ENCODE assay signal across 30 mouse cellular contexts in genomic region chr2:31502616-31503522, GRCm38 (mm10). TPM values are rescaled to one million over a fixed set of nuclear protein-coding genes. Genes with fewer than 3 reads are reported as not detected.
A peak's percentile ranks its signal among the peaks of the same experiment; 100 is the strongest.
DNase-seq lines count a peak whose midpoint lies in the region; ATAC-seq and TF ChIP-seq lines count a peak whose summit lies in the region.
"Had no signal": no experiment of that assay in that cellular context is flagged by ENCODE, and none has a peak within 500 bp of the region (broad histone marks: within the 10 kb centered on the region; RNA-seq: fewer than 3 reads in every experiment).

No protein-coding gene starts in this region.

- TF ChIP-seq POLR2A in ES-Bruce4 (IDR thresholded peaks at IDR 0.05; ENCODE audit: insufficient read depth, low read length): no peak
- TF ChIP-seq POLR2A in MEL (IDR thresholded peaks at IDR 0.05; ENCODE audit: control insufficient read depth in 1 of 2, insufficient read depth in 1 of 2, low read depth in 1 of 2, low read length in 2 of 2, poor library complexity in 1 of 2): no peak

- peak; percentile 43 for DNase-seq in MEL (ENCODE audit: low read depth, low spot score)
- DNase-seq in ZHBTc4 (ENCODE audit: low read depth, low spot score): peak; percentile 91
- no peak for DNase-seq in heart, postnatal 25 days (ENCODE audit: low spot score)
- DNase-seq in heart, postnatal 14 days: no peak
- DNase-seq: adrenal gland, adult 8-10 months; adrenal gland, postnatal 25 days; cerebellum, adult 11-12 months; cerebellum, adult 8-10 months; cerebellum, postnatal 10 days; cerebellum, postnatal 36 days; embryo, embryonic 11 days; gastrocnemius, postnatal 10 days; gastrocnemius, postnatal 36 days; heart, adult 2 months; heart, postnatal 36 days; kidney, adult 18-20 months had no signal

- no peaks in the 10 kb centered on the region for H3K9me3 ChIP-seq in ES-Bruce4 (replicated peaks; ENCODE audit: control insufficient read depth, insufficient read depth, low read length, poor library complexity, severe bottlenecking)
- no peaks in the 10 kb centered on the region for H3K9me3 ChIP-seq in MEL (replicated peaks; ENCODE audit: insufficient read depth, low read length)
- H3K9me3 ChIP-seq in intestine, embryonic 15.5 days: no peaks in the 10 kb centered on the region
- H3K9me3 ChIP-seq: forebrain, embryonic 10.5 days; forebrain, embryonic 13.5 days; G1E; heart, embryonic 10.5 days; heart, embryonic 13.5 days; hindbrain, embryonic 10.5 days; hindbrain, embryonic 13.5 days had no signal

- H3K27me3 ChIP-seq in ES-Bruce4 (ENCODE audit: control insufficient read depth, insufficient read depth, low read length, poor library complexity, severe bottlenecking): no peaks in the 10 kb centered on the region
- H3K27me3 ChIP-seq in MEL (ENCODE audit: control insufficient read depth in 1 of 2, insufficient read depth in 2 of 2, low read length in 2 of 2): no peaks in the 10 kb centered on the region
- H3K27me3 ChIP-seq in intestine, embryonic 15.5 days (replicated peaks): 0 out of 2 replicates have a peak, but pooled peaks cover 3% of the 10 kb centered on the region

- no peak overlapping the region for H3K9ac ChIP-seq in ES-Bruce4 (ENCODE audit: low read depth, poor library complexity, severe bottlenecking)
- no peak overlapping the region for H3K9ac ChIP-seq in MEL (ENCODE audit: control insufficient read depth, low read depth, low read length, poor library complexity, severe bottlenecking)
- H3K9ac ChIP-seq in intestine, embryonic 15.5 days: no peak overlapping the region
- H3K9ac ChIP-seq: forebrain, embryonic 13.5 days; heart, embryonic 13.5 days; hindbrain, embryonic 13.5 days had no signal

- H3K27ac ChIP-seq in ES-Bruce4 (ENCODE audit: insufficient read depth, low read length): no peak overlapping the region
- H3K27ac ChIP-seq in MEL (ENCODE audit: control insufficient read depth, low read depth, low read length): no peak overlapping the region
- no peak overlapping the region for H3K27ac ChIP-seq in intestine, embryonic 15.5 days
- H3K27ac ChIP-seq: forebrain, embryonic 10.5 days; forebrain, embryonic 13.5 days; heart, adult 2 months; heart, embryonic 10.5 days; heart, embryonic 13.5 days; hindbrain, embryonic 10.5 days; hindbrain, embryonic 13.5 days had no signal

- peak; percentile 81 for TF ChIP-seq EP300 in ES-Bruce4 (IDR thresholded peaks at IDR 0.05; ENCODE audit: insufficient read depth, low read depth, low read length)
- peak; percentile 41 to 70 for TF ChIP-seq EP300 in MEL (IDR thresholded peaks at IDR 0.05; ENCODE audit: low read depth in 1 of 2, low read length in 2 of 2)

- intact Hi-C loops in heart, postnatal 25 days (cut with DNase I): no loop called here
- intact Hi-C loops in heart, postnatal 14 days (cut with DNase I): no loop called here

- H3K79me2 ChIP-seq in MEL (ENCODE audit: control insufficient read depth, insufficient read depth, low read length, poor library complexity): no peaks in the 10 kb centered on the region

- H3K4me1 ChIP-seq in ES-Bruce4 (ENCODE audit: control insufficient read depth, insufficient read depth, low read length) (peaks cover 11% of the 10 kb centered on the region), MEL (ENCODE audit: control insufficient read depth in 1 of 2, insufficient read depth in 2 of 2, low read length in 2 of 2) (peaks cover 0 to 13% of the 10 kb centered on the region in 2 experiments; a peak in 2 of 4 replicates)
- H3K4me1 ChIP-seq in intestine, embryonic 15.5 days (replicated peaks): 0 out of 2 replicates have a peak, but pooled peaks cover 4% of the 10 kb centered on the region
- H3K4me1 ChIP-seq: heart, embryonic 13.5 days had no signal

- whole genome bisulfite sequencing in intestine, embryonic 15.5 days: 59% methylated on average over 15 of the region's 15 CpGs

- no peak for TF ChIP-seq CTCF in ES-Bruce4 (IDR thresholded peaks at IDR 0.05; ENCODE audit: low read depth, low read length)
- no peak for TF ChIP-seq CTCF in MEL (IDR thresholded peaks at IDR 0.05 in 2 of 3, conservative IDR thresholded peaks at IDR 0.05 in 1 of 3; ENCODE audit: control insufficient read depth in 1 of 3, insufficient read depth in 1 of 3, low read depth in 2 of 3, low read length in 3 of 3, poor library complexity in 1 of 3, severe bottlenecking in 1 of 3)

- H3K4me2 ChIP-seq in intestine, embryonic 15.5 days (replicated peaks): no peak overlapping the region
- H3K4me2 ChIP-seq: forebrain, embryonic 13.5 days; heart, embryonic 13.5 days; hindbrain, embryonic 13.5 days had no signal

- no peak for ATAC-seq in intestine, embryonic 15.5 days
- ATAC-seq: activated CD4-positive, CD25-positive, alpha-beta regulatory T cell, adult 4 months; forebrain, embryonic 13.5 days; forebrain, embryonic 16.5 days; hindbrain, embryonic 16.5 days; intestine, embryonic 16.5 days; Patski had no signal

- H3K36me3 ChIP-seq in ES-Bruce4 (ENCODE audit: control insufficient read depth, insufficient read depth, low read length, poor library complexity, severe bottlenecking) (peaks cover 15% of the 10 kb centered on the region), MEL (ENCODE audit: control insufficient read depth in 1 of 2, insufficient read depth in 2 of 2, low read length in 2 of 2) (peaks cover 0 to 4% of the 10 kb centered on the region in 2 experiments; a peak in 3 of 4 replicates)
- H3K36me3 ChIP-seq in intestine, embryonic 15.5 days: no peaks in the 10 kb centered on the region
- H3K36me3 ChIP-seq: forebrain, embryonic 10.5 days; G1E; heart, embryonic 10.5 days; heart, embryonic 13.5 days; hindbrain, embryonic 10.5 days; hindbrain, embryonic 13.5 days had no signal

- H3K4me3 ChIP-seq in ES-Bruce4 (ENCODE audit: low read depth, low read length) (no peak overlapping the region), MEL (ENCODE audit: control insufficient read depth in 1 of 2, insufficient read depth in 1 of 2, low read depth in 2 of 2, low read length in 2 of 2) (no peak overlapping the region)
- no peak overlapping the region for H3K4me3 ChIP-seq in intestine, embryonic 15.5 days (replicated peaks)
- H3K4me3 ChIP-seq: forebrain, embryonic 10.5 days; forebrain, embryonic 13.5 days; heart, adult 2 months; heart, embryonic 10.5 days; heart, embryonic 13.5 days; hindbrain, embryonic 10.5 days; hindbrain, embryonic 13.5 days had no signal

- TF ChIP-seq RAD21 in MEL (IDR thresholded peaks at IDR 0.05; ENCODE audit: low read depth, low read length): no peak

TF ChIP-seq in MEL, 35 proteins besides CTCF, POLR2A, EP300 and RAD21:
- TF ChIP-seq MXI1 (IDR thresholded peaks at IDR 0.05; ENCODE audit: low read depth, low read length) (no peak), GATA1 (IDR thresholded peaks at IDR 0.05; ENCODE audit: low read depth, low read length) (peak; percentile 77)

RNA-seq across cellular contexts. Expression of gene Ass1, which starts 32.9 kb away (rescaled TPM):
- polyA plus RNA-seq in ES-Bruce4 (2011; ENCODE audit: insufficient read depth, insufficient read length, low read depth, missing spikeins) (168 and 176 TPM in 2 replicates), MEL (2012; ENCODE audit: insufficient read depth in 1 of 2, insufficient read length in 2 of 2, low read depth in 1 of 2, low replicate concordance in 2 of 2, missing spikeins in 1 of 2) (10 to 100 TPM in 1 of 2 experiments, not detected in 1; 88.0 TPM)
- total RNA-seq in MEL (2012; rRNA removed): 45.0 and 49.7 TPM in 2 replicates
- 1 to 10 TPM; 4.3 to 4.4 TPM for total RNA-seq in heart, postnatal 25 days (2021)
- total RNA-seq in heart, postnatal 14 days (2021): 1 to 10 TPM; 3.1 to 3.7 TPM
- 176 and 244 TPM in 2 replicates for polyA plus RNA-seq in intestine, embryonic 15.5 days (2015; fragmentation: Nextera tagmentation; extraction: Ambion mirVana)
- total RNA-seq: G1E had no signal
- polyA plus RNA-seq: G1E had no signal

Comparison
In these comparisons a context has a peak if more than half of its experiments do, and no peak if none do; other contexts are left out.
1. DNase-seq: peak in MEL (single experiment) and ZHBTc4 (single experiment); none in heart, postnatal 25 days (single experiment) and heart, postnatal 14 days (0 of 2).